Mouse (Mus musculus): Measurements from ENCODE around the gene Ppp1r37.

DNA sequence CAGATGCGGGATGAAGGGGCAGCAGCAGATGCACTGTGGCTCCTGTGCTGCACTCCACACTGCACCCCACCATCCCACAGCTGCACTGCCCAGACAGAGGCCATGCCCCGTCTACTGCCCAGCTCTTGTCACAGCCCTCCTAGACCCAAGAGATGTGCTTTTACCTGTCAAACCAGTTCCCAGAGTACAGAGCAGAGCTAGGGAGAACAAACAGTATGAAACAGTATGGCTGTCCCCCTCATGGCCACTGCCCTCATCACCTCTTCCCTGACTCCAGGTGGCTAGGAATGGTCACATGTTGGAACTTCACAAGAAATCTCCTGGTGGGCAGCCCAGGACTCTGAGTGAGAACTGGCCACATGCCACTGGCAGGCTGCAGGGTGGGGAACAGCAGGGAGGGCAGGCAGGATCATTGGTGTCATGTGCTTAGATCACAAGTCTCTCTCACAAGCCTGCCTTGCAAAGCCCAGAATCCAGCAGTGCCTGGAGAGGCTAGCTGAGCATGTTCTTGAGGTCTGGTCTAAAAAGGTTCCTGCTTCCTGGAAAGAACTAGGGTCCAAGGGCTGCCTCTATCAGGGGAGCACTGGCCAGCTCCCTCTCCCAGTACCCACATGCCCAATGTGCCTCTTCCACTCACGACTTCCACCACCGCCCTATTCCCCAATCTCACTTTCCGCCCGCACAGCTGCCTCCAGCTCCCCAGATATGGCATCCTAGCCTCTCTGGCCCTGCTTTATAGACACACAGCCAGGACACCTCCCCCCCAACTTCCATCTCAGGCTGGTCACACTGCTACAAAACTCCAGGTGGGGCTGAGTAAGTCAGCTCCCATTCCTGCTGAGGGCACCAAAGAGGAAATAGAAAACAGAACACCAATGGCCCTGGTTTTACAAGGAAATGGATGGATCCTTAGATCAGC, 4.6 kb downstream of the Ppp1r37 start:
- no peak for TF ChIP-seq CTCF (IDR thresholded peaks at IDR 0.05; ENCODE audit: low read depth, low read length)
- no peak for TF ChIP-seq POLR2A (IDR thresholded peaks at IDR 0.05; ENCODE audit: borderline replicate concordance, low read depth, low read length)
